Comparison of ENCODE assay signal across 25 mouse cellular contexts in the genomic region with DNA sequence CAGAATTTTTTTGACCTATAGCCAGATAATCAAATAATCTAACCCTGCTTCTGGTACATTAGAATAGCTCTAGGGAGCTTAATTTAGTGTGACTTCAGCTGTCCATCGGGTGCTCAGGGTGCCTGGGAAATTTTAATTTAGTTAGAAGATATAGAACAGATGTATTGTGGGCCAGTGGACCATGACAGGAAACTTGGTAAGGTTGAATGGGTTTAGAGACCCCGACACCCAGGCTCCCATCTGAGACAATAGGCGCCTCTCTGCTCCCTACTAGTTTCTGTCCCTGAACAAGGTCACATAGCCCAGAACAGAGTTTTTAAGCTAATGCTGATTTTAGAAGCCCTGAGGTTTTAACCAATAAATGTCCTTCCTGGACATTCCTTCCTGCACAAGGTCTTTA.
DNase-seq lines count a peak whose midpoint lies in the region; ATAC-seq and TF ChIP-seq lines count a peak whose summit lies in the region.
"Had no signal": no experiment of that assay in that cellular context is flagged by ENCODE, and none has a peak within 500 bp of the region (broad histone marks: within the 10 kb centered on the region; RNA-seq: fewer than 3 reads in every experiment).

No protein-coding gene starts in this region.

- peak; percentile 14 for DNase-seq in hindbrain, embryonic 10.5 days (ENCODE audit: low spot score)
- no peak for DNase-seq in kidney, postnatal 14 days
- peak; percentile 19 for DNase-seq in retina, embryonic 14.5 days (ENCODE audit: low spot score)
- no peak for DNase-seq in retina, postnatal 1 day
- DNase-seq in lung, postnatal 0 days (ENCODE audit: low spot score), result no peak
- DNase-seq: adrenal gland, adult 2 months; adrenal gland, postnatal 14 days; cerebellum, adult 11 months; cerebellum, adult 2 months; cerebellum, adult 9-11 months; cerebellum, postnatal 25 days; gastrocnemius, postnatal 25 days; heart, adult 18-20 months; heart, postnatal 10 days; heart, postnatal 36 days had no signal

- no peak overlapping the region for H3K4me2 ChIP-seq in hindbrain, embryonic 13.5 days
- no peak overlapping the region for H3K4me2 ChIP-seq in kidney, embryonic 15.5 days
- no peak overlapping the region for H3K4me2 ChIP-seq in lung, postnatal 0 days (replicated peaks; ENCODE audit: low read depth, low read length)
- H3K4me2 ChIP-seq: embryonic facial prominence, embryonic 12.5 days; embryonic facial prominence, embryonic 15.5 days; forebrain, embryonic 12.5 days; forebrain, embryonic 15.5 days; heart, embryonic 12.5 days; heart, embryonic 15.5 days; hindbrain, embryonic 12.5 days had no signal

- no peak for ATAC-seq in hindbrain, embryonic 13.5 days (ENCODE audit: low FRiP score)
- peak; percentile 75 for ATAC-seq in kidney, embryonic 15.5 days (replicated peaks; ENCODE audit: low FRiP score)
- no peak for ATAC-seq in lung, postnatal 0 days
- ATAC-seq: forebrain, embryonic 15.5 days; hindbrain, postnatal 0 days had no signal

- H3K4me3 ChIP-seq in hindbrain, embryonic 10.5 days, result no peak overlapping the region
- no peak overlapping the region for H3K4me3 ChIP-seq in hindbrain, embryonic 13.5 days
- H3K4me3 ChIP-seq in kidney, embryonic 15.5 days (replicated peaks), result no peak overlapping the region
- H3K4me3 ChIP-seq in lung, postnatal 0 days (ENCODE audit: low read depth, low read length), result no peak overlapping the region
- H3K4me3 ChIP-seq: embryonic facial prominence, embryonic 12.5 days; embryonic facial prominence, embryonic 15.5 days; forebrain, embryonic 12.5 days; forebrain, embryonic 15.5 days; heart, embryonic 12.5 days; heart, embryonic 15.5 days; hindbrain, embryonic 12.5 days had no signal

- no peaks in the 10 kb centered on the region for H3K36me3 ChIP-seq in hindbrain, embryonic 10.5 days
- no peaks in the 10 kb centered on the region for H3K36me3 ChIP-seq in hindbrain, embryonic 13.5 days
- no peaks in the 10 kb centered on the region for H3K36me3 ChIP-seq in kidney, embryonic 15.5 days
- H3K36me3 ChIP-seq in lung, postnatal 0 days (ENCODE audit: insufficient read depth, low read length), result no peaks in the 10 kb centered on the region
- H3K36me3 ChIP-seq: embryonic facial prominence, embryonic 12.5 days; embryonic facial prominence, embryonic 15.5 days; forebrain, embryonic 12.5 days; forebrain, embryonic 15.5 days; heart, embryonic 12.5 days; heart, embryonic 15.5 days; hindbrain, embryonic 12.5 days had no signal

- H3K27ac ChIP-seq in hindbrain, embryonic 10.5 days, result peak overlapping the region; percentile 67; the same call in 1 of the 2 replicates
- H3K27ac ChIP-seq in hindbrain, embryonic 13.5 days, result no peak overlapping the region
- H3K27ac ChIP-seq in kidney, embryonic 15.5 days, result no peak overlapping the region
- H3K27ac ChIP-seq in lung, postnatal 0 days (ENCODE audit: low read length), result no peak overlapping the region
- H3K27ac ChIP-seq: embryonic facial prominence, embryonic 12.5 days; embryonic facial prominence, embryonic 15.5 days; forebrain, embryonic 12.5 days; forebrain, embryonic 15.5 days; heart, embryonic 15.5 days; hindbrain, embryonic 12.5 days; hindbrain, postnatal 0 days had no signal

- H3K9ac ChIP-seq in hindbrain, embryonic 13.5 days, result no peak overlapping the region
- H3K9ac ChIP-seq in kidney, embryonic 15.5 days, result no peak overlapping the region
- no peak overlapping the region for H3K9ac ChIP-seq in lung, postnatal 0 days (replicated peaks; ENCODE audit: low read depth)
- H3K9ac ChIP-seq: embryonic facial prominence, embryonic 12.5 days; embryonic facial prominence, embryonic 15.5 days; forebrain, embryonic 12.5 days; forebrain, embryonic 15.5 days; heart, embryonic 12.5 days; heart, embryonic 15.5 days; hindbrain, embryonic 12.5 days had no signal

- TF ChIP-seq EP300 in lung, postnatal 0 days (IDR thresholded peaks at IDR 0.05), result no peak

- H3K9me3 ChIP-seq in hindbrain, embryonic 10.5 days, result no peaks in the 10 kb centered on the region
- no peaks in the 10 kb centered on the region for H3K9me3 ChIP-seq in hindbrain, embryonic 13.5 days
- H3K9me3 ChIP-seq in kidney, embryonic 15.5 days (replicated peaks), result no peaks in the 10 kb centered on the region
- H3K9me3 ChIP-seq in lung, postnatal 0 days (ENCODE audit: low read length), result no peaks in the 10 kb centered on the region
- H3K9me3 ChIP-seq: embryonic facial prominence, embryonic 12.5 days; embryonic facial prominence, embryonic 15.5 days; forebrain, embryonic 12.5 days; forebrain, embryonic 15.5 days; heart, embryonic 12.5 days; heart, embryonic 15.5 days; hindbrain, embryonic 12.5 days had no signal

- 36% methylated on average over 3 of the region's 3 CpGs for WGBS in hindbrain, embryonic 10.5 days
- WGBS in hindbrain, embryonic 13.5 days, result 48% methylated on average over 3 of the region's 3 CpGs
- WGBS in kidney, embryonic 15.5 days, result 45% methylated on average over 3 of the region's 3 CpGs
- 76% methylated on average over 3 of the region's 3 CpGs for WGBS in lung, postnatal 0 days

- TF ChIP-seq CTCF in lung, postnatal 0 days (IDR thresholded peaks at IDR 0.05), result no peak

- no peaks in the 10 kb centered on the region for H3K27me3 ChIP-seq in hindbrain, embryonic 10.5 days (ENCODE audit: insufficient read depth, poor library complexity, severe bottlenecking)
- no peaks in the 10 kb centered on the region for H3K27me3 ChIP-seq in hindbrain, embryonic 13.5 days
- H3K27me3 ChIP-seq in kidney, embryonic 15.5 days, result no peaks in the 10 kb centered on the region
- no peaks in the 10 kb centered on the region for H3K27me3 ChIP-seq in lung, postnatal 0 days (replicated peaks; ENCODE audit: insufficient read depth, low read length)
- H3K27me3 ChIP-seq: embryonic facial prominence, embryonic 12.5 days; embryonic facial prominence, embryonic 15.5 days; forebrain, embryonic 12.5 days; forebrain, embryonic 15.5 days; heart, embryonic 12.5 days; heart, embryonic 15.5 days; hindbrain, embryonic 12.5 days had no signal

- 0 out of 2 replicates have a peak, but pooled peaks cover 14% of the 10 kb centered on the region for H3K4me1 ChIP-seq in hindbrain, embryonic 10.5 days (replicated peaks)
- no peaks in the 10 kb centered on the region for H3K4me1 ChIP-seq in hindbrain, embryonic 13.5 days (replicated peaks)
- H3K4me1 ChIP-seq in kidney, embryonic 15.5 days, result no peaks in the 10 kb centered on the region
- H3K4me1 ChIP-seq in lung, postnatal 0 days (ENCODE audit: insufficient read depth, low read depth, low read length), result no peaks in the 10 kb centered on the region
- H3K4me1 ChIP-seq: embryonic facial prominence, embryonic 12.5 days; embryonic facial prominence, embryonic 15.5 days; forebrain, embryonic 12.5 days; forebrain, embryonic 15.5 days; heart, embryonic 12.5 days; heart, embryonic 15.5 days; hindbrain, embryonic 12.5 days had no signal

Comparison
In these comparisons a context has a peak if more than half of its experiments do, and no peak if none do; other contexts are left out.
1. DNase-seq: peak in hindbrain, embryonic 10.5 days (single experiment) and retina, embryonic 14.5 days (single experiment); none in kidney, postnatal 14 days (single experiment), retina, postnatal 1 day (single experiment) and lung, postnatal 0 days (single experiment).